Comparison of ENCODE assay signal across 22 mouse cellular contexts in the genomic region with DNA sequence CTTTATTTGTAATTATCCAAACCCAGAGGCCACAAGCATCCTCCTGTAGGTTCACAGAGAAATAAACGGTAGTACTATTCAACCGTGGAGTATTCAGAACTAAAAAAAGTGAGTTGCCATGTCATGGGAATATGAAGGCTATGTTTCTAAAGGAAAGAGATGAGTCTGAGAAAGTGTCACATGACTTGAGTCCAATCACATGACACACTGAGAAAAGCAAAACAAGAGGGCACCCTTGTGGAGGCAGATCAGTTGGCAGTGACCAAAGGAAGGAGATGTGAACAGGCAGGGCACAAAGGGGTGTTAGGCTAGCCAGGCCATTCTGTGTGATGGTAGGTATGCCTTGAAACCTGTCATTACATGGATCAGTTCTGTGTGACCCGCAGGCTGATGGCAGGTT.
"Had no signal": no experiment of that assay in that cellular context is flagged by ENCODE, and none has a peak within 500 bp of the region (broad histone marks: within the 10 kb centered on the region; RNA-seq: fewer than 3 reads in every experiment).

No protein-coding gene starts in this region.

- H3K4me1 ChIP-seq: heart, embryonic 12.5 days; hindbrain, embryonic 10.5 days; hindbrain, embryonic 12.5 days; intestine, embryonic 15.5 days; limb, embryonic 10.5 days; limb, embryonic 12.5 days; liver, embryonic 12.5 days had no signal

- H3K9me3 ChIP-seq: heart, embryonic 10.5 days; heart, embryonic 12.5 days; hindbrain, embryonic 10.5 days; hindbrain, embryonic 12.5 days; intestine, embryonic 15.5 days; limb, embryonic 10.5 days; limb, embryonic 12.5 days; liver, embryonic 12.5 days had no signal

- DNase-seq: gastrocnemius, postnatal 14 days; gastrocnemius, postnatal 36 days; heart, adult 18-20 months; heart, postnatal 10 days; heart, postnatal 4 days; kidney, adult 18-20 months; kidney, adult 8-10 months; kidney, postnatal 10 days; kidney, postnatal 25 days; kidney, postnatal 4 days had no signal

- H3K27me3 ChIP-seq: hindbrain, embryonic 12.5 days; intestine, embryonic 15.5 days; limb, embryonic 12.5 days had no signal

- H3K27ac ChIP-seq: heart, embryonic 10.5 days; hindbrain, embryonic 10.5 days; hindbrain, embryonic 12.5 days; hindbrain, embryonic 14.5 days; intestine, embryonic 15.5 days; left cerebral cortex, adult 2 months; limb, embryonic 10.5 days; limb, embryonic 12.5 days; liver, embryonic 12.5 days; liver, embryonic 14.5 days had no signal

- H3K4me3 ChIP-seq: heart, embryonic 10.5 days; heart, embryonic 12.5 days; hindbrain, embryonic 10.5 days; hindbrain, embryonic 12.5 days; intestine, embryonic 15.5 days; layer of hippocampus, adult 2 months; left cerebral cortex, adult 2 months; limb, embryonic 10.5 days; limb, embryonic 12.5 days; liver, embryonic 12.5 days had no signal

- H3K36me3 ChIP-seq: heart, embryonic 10.5 days; heart, embryonic 12.5 days; hindbrain, embryonic 10.5 days; hindbrain, embryonic 12.5 days; intestine, embryonic 15.5 days; limb, embryonic 10.5 days; limb, embryonic 12.5 days; liver, embryonic 12.5 days had no signal

- H3K9ac ChIP-seq: heart, embryonic 12.5 days; hindbrain, embryonic 12.5 days; hindbrain, embryonic 14.5 days; intestine, embryonic 15.5 days; limb, embryonic 12.5 days; liver, embryonic 12.5 days; liver, embryonic 14.5 days had no signal
